Mouse (Mus musculus) spleen, adult 12 weeks (tissue): ENCODE measurements around the gene Dennd2c.
A peak's percentile ranks its signal among the peaks of the same experiment; 100 is the strongest.

Experiments used
- DNase-seq: peaks from one replicate; pipeline ENCODE4 v3.0.0; 2022; ENCODE audit warnings: low spot score

Gene Dennd2c

GRCm38 (mm10) chr3:103102454-103103390 is at the start of gene Dennd2c:
TSS of gene Dennd2c (plus strand) at chr3:103102604.
- peak; percentile 97 for DNase-seq

GRCm38 (mm10) chr3:103056016-103056595 is 46.3 kb upstream of the Dennd2c start:
- DNase-seq: no peak

- DNase-seq: no peak
These were observed 44.7 kb upstream of the Dennd2c start for GRCm38 (mm10) chr3:103057752-103058151.

- DNase-seq: peak; percentile 89
These were observed 43.9 kb upstream of the Dennd2c start, which contains the start of gene Nras for GRCm38 (mm10) chr3:103058207-103059157. TSS of gene Nras (plus strand) at chr3:103058285.

GRCm38 (mm10) chr3:103066927-103067326 is 35.5 kb upstream of the Dennd2c start:
- no peak for DNase-seq

GRCm38 (mm10) chr3:103068971-103069370 is 33.4 kb upstream of the Dennd2c start:
- no peak for DNase-seq

GRCm38 (mm10) chr3:103073771-103074170 is 28.6 kb upstream of the Dennd2c start, which contains the start of gene Ampd1:
TSS of gene Ampd1 (plus strand) at chr3:103074014.
- DNase-seq: no peak

GRCm38 (mm10) chr3:103075871-103076270 is 26.5 kb upstream of the Dennd2c start:
- DNase-seq: no peak

GRCm38 (mm10) chr3:103076476-103076875 is 25.9 kb upstream of the Dennd2c start:
- no peak for DNase-seq

- DNase-seq: no peak
These were observed 23.1 kb upstream of the Dennd2c start for GRCm38 (mm10) chr3:103079301-103079700.

GRCm38 (mm10) chr3:103081051-103081450 is 21.4 kb upstream of the Dennd2c start:
- DNase-seq: no peak

GRCm38 (mm10) chr3:103081861-103082453 is 20.4 kb upstream of the Dennd2c start:
- DNase-seq: no peak

- no peak for DNase-seq
These were observed 19.6 kb upstream of the Dennd2c start for GRCm38 (mm10) chr3:103082761-103083160.

- no peak for DNase-seq
These were observed 16.4 kb upstream of the Dennd2c start for GRCm38 (mm10) chr3:103085986-103086385.

GRCm38 (mm10) chr3:103091753-103092152 is 10.7 kb upstream of the Dennd2c start:
- DNase-seq: no peak

GRCm38 (mm10) chr3:103098662-103099061 is 3.7 kb upstream of the Dennd2c start:
- DNase-seq: no peak

GRCm38 (mm10) chr3:103099667-103100066 is 2.7 kb upstream of the Dennd2c start:
- DNase-seq: no peak

GRCm38 (mm10) chr3:103100735-103101134 is 1.7 kb upstream of the Dennd2c start:
- DNase-seq: no peak

GRCm38 (mm10) chr3:103101194-103101593 is 1.2 kb upstream of the Dennd2c start:
- DNase-seq: no peak

GRCm38 (mm10) chr3:103101909-103102308 is 495 bp upstream of the Dennd2c start:
- DNase-seq: no peak

GRCm38 (mm10) chr3:103107565-103108240 is 5.3 kb downstream of the Dennd2c start:
- DNase-seq: no peak
